In the genomic region with DNA sequence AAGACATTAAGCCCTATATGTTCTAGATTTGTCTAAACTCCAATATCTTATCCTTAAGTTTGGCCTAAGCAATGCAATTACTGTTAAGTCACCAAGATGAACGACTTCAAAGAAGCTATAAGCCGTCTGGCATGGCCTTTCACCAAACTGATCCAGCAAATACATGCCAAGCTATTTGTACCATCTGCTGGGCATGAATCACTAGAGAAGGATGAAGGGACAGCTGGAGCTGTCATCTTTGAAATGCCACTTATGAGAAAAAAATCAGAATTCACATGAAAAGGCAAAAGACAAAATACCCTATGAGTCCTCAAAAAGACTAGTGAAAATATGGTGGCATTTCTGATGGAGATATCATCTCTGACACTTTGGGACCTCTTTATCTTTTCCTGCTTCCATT, we compare ENCODE assay signal across 14 mouse cellular contexts.
A peak's percentile ranks its signal among the peaks of the same experiment; 100 is the strongest.
DNase-seq lines count a peak whose midpoint lies in the region; TF ChIP-seq lines count a peak whose summit lies in the region.
"Had no signal": no experiment of that assay in that cellular context is flagged by ENCODE, and none has a peak within 500 bp of the region (broad histone marks: within the 10 kb centered on the region; RNA-seq: fewer than 3 reads in every experiment).

No protein-coding gene starts in this region.

- peak overlapping the region; percentile 48; the same call in 1 of the 2 replicates for H3K27ac ChIP-seq in layer of hippocampus, adult 2 months
- H3K27ac ChIP-seq: embryonic facial prominence, embryonic 10.5 days; limb, embryonic 13.5 days; midbrain, embryonic 12.5 days had no signal

- DNase-seq in frontal cortex, adult 2 months (ENCODE audit: extremely low spot score in 1 of 2, low spot score in 1 of 2): peak; percentile 8 to 52
- no peak for DNase-seq in frontal cortex, postnatal 10 days (ENCODE audit: low spot score in 2 of 2)
- peak; percentile 4 to 7 for DNase-seq in right cerebral cortex, adult 2 months (ENCODE audit: low spot score in 2 of 2)
- no peak for DNase-seq in right cerebral cortex, postnatal 4 days
- peak; percentile 26 to 64 for DNase-seq in layer of hippocampus, adult 2 months (ENCODE audit: low spot score in 2 of 2)
- no peak for DNase-seq in spleen, adult 12 weeks (ENCODE audit: low spot score)
- no peak for DNase-seq in gastrocnemius, postnatal 4 days (ENCODE audit: low spot score in 2 of 2)
- DNase-seq: adrenal gland, postnatal 25 days; heart, adult 18-20 months; kidney, adult 8-10 months; spleen, adult 18-20 months had no signal

- no peak for TF ChIP-seq CTCF in layer of hippocampus, adult 2 months (conservative IDR thresholded peaks at IDR 0.05)

- no peak overlapping the region for H3K4me3 ChIP-seq in layer of hippocampus, adult 2 months
- H3K4me3 ChIP-seq: embryonic facial prominence, embryonic 10.5 days; limb, embryonic 13.5 days; midbrain, embryonic 12.5 days had no signal

Comparison
In these comparisons a context has a peak if more than half of its experiments do, and no peak if none do; other contexts are left out.
1. DNase-seq: peak in frontal cortex, adult 2 months (2 of 2), right cerebral cortex, adult 2 months (2 of 2) and layer of hippocampus, adult 2 months (2 of 2); none in frontal cortex, postnatal 10 days (0 of 2), right cerebral cortex, postnatal 4 days (single experiment), spleen, adult 12 weeks (single experiment) and gastrocnemius, postnatal 4 days (0 of 2).